In the genomic region with DNA sequence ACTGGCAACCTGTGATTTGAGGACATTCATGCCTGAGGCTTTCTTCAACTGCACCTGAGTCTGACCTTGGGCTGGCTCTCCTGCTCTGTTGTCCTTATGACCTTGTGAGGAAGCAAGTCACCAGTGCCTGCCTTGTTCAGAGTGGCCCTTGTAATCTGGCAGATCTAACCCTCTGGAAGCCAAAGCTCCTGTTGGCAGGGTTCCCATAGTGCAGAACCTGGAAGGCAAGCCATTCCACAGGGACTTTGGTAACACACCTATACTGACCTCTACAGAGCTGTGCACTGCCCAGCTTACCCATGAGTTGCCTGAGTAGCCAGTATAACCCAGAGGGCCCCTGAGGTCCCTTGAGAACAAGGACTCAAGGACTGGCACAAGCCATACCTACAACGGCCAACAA, we compare ENCODE assay signal across 21 mouse cellular contexts. TPM values are rescaled to one million over a fixed set of nuclear protein-coding genes. Genes with fewer than 3 reads are reported as not detected.
DNase-seq lines count a peak whose midpoint lies in the region; ATAC-seq and TF ChIP-seq lines count a peak whose summit lies in the region.
"Had no signal": no experiment of that assay in that cellular context is flagged by ENCODE, and none has a peak within 500 bp of the region (broad histone marks: within the 10 kb centered on the region; RNA-seq: fewer than 3 reads in every experiment).

No protein-coding gene starts in this region.

- H3K9me3 ChIP-seq in liver, embryonic 16.5 days (replicated peaks; ENCODE audit: control insufficient read depth, low read length), result no peaks in the 10 kb centered on the region
- no peaks in the 10 kb centered on the region for H3K9me3 ChIP-seq in liver, embryonic 12.5 days (replicated peaks)
- H3K9me3 ChIP-seq: embryonic facial prominence, embryonic 13.5 days; hindbrain, embryonic 13.5 days; midbrain, embryonic 10.5 days; neural tube, embryonic 13.5 days; stomach, embryonic 15.5 days had no signal

- H3K36me3 ChIP-seq in liver, embryonic 16.5 days (ENCODE audit: control insufficient read depth, insufficient read depth), result no peaks in the 10 kb centered on the region
- no peaks in the 10 kb centered on the region for H3K36me3 ChIP-seq in liver, embryonic 12.5 days
- no peaks in the 10 kb centered on the region for H3K36me3 ChIP-seq in kidney, adult 2 months (ENCODE audit: control insufficient read depth, insufficient read depth, low read length)
- H3K36me3 ChIP-seq: embryonic facial prominence, embryonic 13.5 days; hindbrain, embryonic 13.5 days; neural tube, embryonic 13.5 days; stomach, embryonic 15.5 days had no signal

- H3K4me3 ChIP-seq in liver, embryonic 16.5 days (ENCODE audit: low read depth, low read length), result no peak overlapping the region
- H3K4me3 ChIP-seq in liver, embryonic 12.5 days, result no peak overlapping the region
- no peak overlapping the region for H3K4me3 ChIP-seq in kidney, adult 2 months (ENCODE audit: insufficient read depth, low read depth, low read length)
- H3K4me3 ChIP-seq: embryonic facial prominence, embryonic 13.5 days; heart, adult 2 months; hindbrain, embryonic 13.5 days; midbrain, embryonic 10.5 days; neural tube, embryonic 13.5 days; stomach, embryonic 15.5 days had no signal

- H3K4me2 ChIP-seq in liver, embryonic 16.5 days (ENCODE audit: low read depth, low read length), result no peak overlapping the region
- no peak overlapping the region for H3K4me2 ChIP-seq in liver, embryonic 12.5 days
- H3K4me2 ChIP-seq: embryonic facial prominence, embryonic 13.5 days; hindbrain, embryonic 13.5 days; neural tube, embryonic 13.5 days; stomach, embryonic 15.5 days had no signal

- WGBS in liver, embryonic 16.5 days (ENCODE audit: insufficient replicate concordance), result 67% methylated on average over 1 of the region's 1 CpGs
- 64% methylated on average over 1 of the region's 1 CpGs for WGBS in liver, embryonic 12.5 days (ENCODE audit: insufficient replicate concordance)
- WGBS in kidney, adult 2 months, result 76% methylated on average over 1 of the region's 1 CpGs

- DNase-seq in cerebellum, postnatal 25 days, result peak; percentile 45 to 55
- no peak for DNase-seq in cerebellum, adult 11-12 months
- DNase-seq in kidney, adult 2 months, result peak; percentile 96
- peak; percentile 86 for DNase-seq in kidney, postnatal 14 days
- DNase-seq in gastrocnemius, postnatal 25 days, result no peak
- DNase-seq in right cerebral cortex, adult 18-20 months, result no peak
- DNase-seq: B cell, adult 2 months; forebrain, postnatal 0 days; heart, adult 2 months; heart, postnatal 10 days; right cerebral cortex, postnatal 14 days; thymus, postnatal 14 days had no signal

- TF ChIP-seq CTCF in kidney, adult 2 months (conservative IDR thresholded peaks at IDR 0.05; ENCODE audit: insufficient read depth, insufficient read length, low read depth, low read length), result peak; percentile 12; the same call in 1 of the 2 replicates

- no peaks in the 10 kb centered on the region; the same call in 1 of the 2 replicates for H3K4me1 ChIP-seq in liver, embryonic 16.5 days (ENCODE audit: control insufficient read depth, low read depth, low read length)
- 0 out of 2 replicates have a peak, but pooled peaks cover 10% of the 10 kb centered on the region for H3K4me1 ChIP-seq in liver, embryonic 12.5 days
- peaks cover 31% of the 10 kb centered on the region for H3K4me1 ChIP-seq in kidney, adult 2 months (ENCODE audit: control insufficient read depth, insufficient read depth, low read length)

- TF ChIP-seq POLR2A in kidney, adult 2 months (IDR thresholded peaks at IDR 0.05; ENCODE audit: low read depth, low read length), result no peak

- H3K9ac ChIP-seq in liver, embryonic 16.5 days (ENCODE audit: low read depth, low read length), result no peak overlapping the region
- no peak overlapping the region for H3K9ac ChIP-seq in liver, embryonic 12.5 days
- H3K9ac ChIP-seq: embryonic facial prominence, embryonic 13.5 days; forebrain, postnatal 0 days; hindbrain, embryonic 13.5 days; neural tube, embryonic 13.5 days; stomach, embryonic 15.5 days had no signal

- peak; percentile 27; the same call in 1 of the 2 replicates for ATAC-seq in liver, embryonic 16.5 days (ENCODE audit: low read depth)
- ATAC-seq in liver, embryonic 12.5 days, result no peak
- ATAC-seq: activated CD4-positive, CD25-positive, alpha-beta regulatory T cell, adult 4 months; forebrain, postnatal 0 days; Patski had no signal

- H3K27me3 ChIP-seq in liver, embryonic 16.5 days (ENCODE audit: control insufficient read depth, insufficient read depth, low read depth, low read length), result no peaks in the 10 kb centered on the region
- H3K27me3 ChIP-seq in liver, embryonic 12.5 days (replicated peaks), result no peaks in the 10 kb centered on the region
- no peaks in the 10 kb centered on the region for H3K27me3 ChIP-seq in kidney, adult 2 months (replicated peaks; ENCODE audit: control insufficient read depth, insufficient read depth, low read length)
- H3K27me3 ChIP-seq: embryonic facial prominence, embryonic 13.5 days; hindbrain, embryonic 13.5 days; neural tube, embryonic 13.5 days; Patski; stomach, embryonic 15.5 days had no signal

- 0 out of 2 replicates have a peak overlapping the region, but pooled peaks have one; percentile 25 for H3K27ac ChIP-seq in liver, embryonic 16.5 days (ENCODE audit: low read length)
- H3K27ac ChIP-seq in liver, embryonic 12.5 days, result no peak overlapping the region
- H3K27ac ChIP-seq in kidney, adult 2 months (ENCODE audit: insufficient read depth, low read depth, low read length), result peak overlapping the region; percentile 79
- H3K27ac ChIP-seq: embryonic facial prominence, embryonic 13.5 days; heart, adult 2 months; hindbrain, embryonic 13.5 days; neural tube, embryonic 13.5 days; stomach, embryonic 15.5 days had no signal

RNA-seq across cellular contexts. Expression of a gene that starts 48.0 kb away (rescaled TPM):
- polyA plus RNA-seq in liver, embryonic 16.5 days (2015; fragmentation: Nextera tagmentation; extraction: Ambion mirVana), result 87.9 and 104 TPM in 2 replicates
- polyA plus RNA-seq in liver, embryonic 12.5 days (2016; fragmentation: Nextera tagmentation; extraction: Ambion mirVana), result 38.3 and 42.4 TPM in 2 replicates
- polyA plus RNA-seq in kidney, adult 2 months (2012; rRNA removed), result 114 and 138 TPM in 2 replicates
- 10 to 100 TPM in 1 of 2 experiments, 1 to 10 TPM in 1; 9.0 to 12.9 TPM for total RNA-seq in gastrocnemius, postnatal 25 days (2021)

Comparison
In these comparisons a context has a peak if more than half of its experiments do, and no peak if none do; other contexts are left out.
1. DNase-seq: peak in cerebellum, postnatal 25 days (2 of 2), kidney, adult 2 months (single experiment) and kidney, postnatal 14 days (single experiment); none in cerebellum, adult 11-12 months (single experiment), gastrocnemius, postnatal 25 days (single experiment) and right cerebral cortex, adult 18-20 months (single experiment).